Mouse (Mus musculus): Measurements from ENCODE around the gene Hesx1. TPM values are rescaled to one million over a fixed set of nuclear protein-coding genes. Genes with fewer than 3 reads are reported as not detected.

Gene Hesx1
- polyA plus RNA-seq, 1 experiment from 2014 or later = not detected

DNA sequence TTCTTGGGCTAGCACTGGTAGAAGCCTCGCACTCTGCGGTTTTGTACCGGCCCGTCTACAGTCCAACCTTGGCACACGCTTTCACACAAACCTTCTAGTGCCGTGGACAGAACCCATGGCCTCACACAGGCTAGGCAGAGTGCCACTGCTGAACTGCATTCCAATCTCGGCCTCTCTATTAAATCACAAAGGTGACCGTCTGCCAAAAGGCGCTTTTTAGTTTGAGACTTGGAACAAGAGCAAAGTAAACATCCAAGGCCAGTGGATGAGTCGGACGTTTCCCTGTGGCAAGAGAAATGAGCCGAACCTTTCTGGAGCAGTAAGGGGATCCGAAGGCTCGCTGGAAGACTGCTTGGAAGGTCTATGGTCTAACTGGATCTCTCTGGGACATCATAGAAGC lies 25.6 kb downstream of the Hesx1 start:
- no peaks in the 10 kb centered on the region for H3K36me3 ChIP-seq
- H3K27ac ChIP-seq = no peak overlapping the region
- ATAC-seq (ENCODE audit: borderline replicate concordance, extremely low read depth, low FRiP score, low TSS enrichment) = no peak
- H3K9me3 ChIP-seq = no peaks in the 10 kb centered on the region
- no peak overlapping the region for H3K4me3 ChIP-seq
- H3K9ac ChIP-seq = no peak overlapping the region
- H3K27me3 ChIP-seq = peaks cover 50% of the 10 kb centered on the region; the same call in 1 of the 2 replicates
- 0 out of 2 replicates have a peak, but pooled peaks cover 6% of the 10 kb centered on the region for H3K4me1 ChIP-seq
- no peak overlapping the region for H3K4me2 ChIP-seq
- WGBS = 52% methylated on average over 14 of the region's 14 CpGs

- Histone ChIP-seq H3K27ac (no peak overlapping the region), H3K9ac (no peak overlapping the region), H3K4me2 (no peak overlapping the region), H3K27me3 (peaks cover 49% of the 10 kb centered on the region; the same call in 1 of the 2 replicates), H3K9me3 (no peaks in the 10 kb centered on the region), H3K4me3 (no peak overlapping the region), H3K4me1 (0 out of 2 replicates have a peak, but pooled peaks cover 6% of the 10 kb centered on the region), H3K36me3 (no peaks in the 10 kb centered on the region)
- no peak for ATAC-seq (ENCODE audit: borderline replicate concordance, extremely low read depth, low FRiP score, low TSS enrichment)
- 41% methylated on average over 11 of the region's 11 CpGs for WGBS
Measured at GRCm38 (mm10) chr14:27022876-27023275, 28.7 kb downstream of the Hesx1 start.

- H3K9ac ChIP-seq = no peak overlapping the region
- no peak for ATAC-seq (ENCODE audit: borderline replicate concordance, extremely low read depth, low FRiP score, low TSS enrichment)
- H3K4me1 ChIP-seq = 0 out of 2 replicates have a peak, but pooled peaks cover 4% of the 10 kb centered on the region
- no peaks in the 10 kb centered on the region for H3K9me3 ChIP-seq
- H3K36me3 ChIP-seq = no peaks in the 10 kb centered on the region
- no peak overlapping the region for H3K27ac ChIP-seq
- peaks cover 40% of the 10 kb centered on the region; the same call in 1 of the 2 replicates for H3K27me3 ChIP-seq
- 59% methylated on average over 4 of the region's 4 CpGs for WGBS
- no peak overlapping the region for H3K4me3 ChIP-seq
- H3K4me2 ChIP-seq = no peak overlapping the region
Measured at GRCm38 (mm10) chr14:27024664-27025063, 30.4 kb downstream of the Hesx1 start.

DNA sequence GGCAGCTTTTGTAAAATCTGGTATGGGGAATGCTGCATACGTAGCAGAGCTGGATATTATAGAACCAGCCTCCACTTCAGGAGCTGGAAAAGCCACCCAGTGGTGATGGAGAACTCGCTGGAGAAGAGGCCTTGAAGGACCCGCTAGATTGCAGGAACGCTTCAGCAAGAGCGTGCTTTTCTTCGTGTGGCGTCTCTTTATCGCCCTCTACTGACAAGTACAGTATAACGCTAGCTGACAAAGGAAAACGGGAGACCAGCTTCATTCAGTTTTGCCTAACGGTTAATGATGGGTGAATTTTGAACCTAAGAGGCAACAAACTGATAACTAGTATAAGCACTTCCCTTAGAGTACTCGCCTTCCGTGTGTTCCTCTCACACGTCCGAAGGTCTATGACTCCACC lies 35.6 kb downstream of the Hesx1 start:
- WGBS = 3% methylated on average over 15 of the region's 15 CpGs
- H3K4me3 ChIP-seq = no peak overlapping the region
- no peak for ATAC-seq (ENCODE audit: borderline replicate concordance, extremely low read depth, low FRiP score, low TSS enrichment)

DNA sequence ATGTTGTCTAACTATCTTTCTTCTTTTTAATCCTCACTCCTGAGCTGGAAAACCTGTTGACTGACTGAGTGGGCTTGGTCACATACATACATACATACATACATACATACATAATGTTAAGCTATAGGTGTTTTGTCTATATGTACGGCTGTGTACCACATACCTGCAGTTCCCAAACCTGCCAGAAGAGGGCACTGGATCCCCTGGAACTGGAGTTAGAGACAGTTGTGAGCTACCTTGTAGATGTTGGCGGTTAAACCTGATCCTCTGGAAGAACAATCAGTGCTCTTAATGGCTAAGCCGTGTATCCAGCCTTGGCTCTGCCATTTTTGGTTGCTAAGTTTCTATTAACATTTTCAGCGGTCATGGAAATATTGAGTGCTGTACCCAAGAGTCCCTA lies 36.9 kb downstream of the Hesx1 start:
- H3K36me3 ChIP-seq = no peaks in the 10 kb centered on the region
- no peak overlapping the region for H3K27ac ChIP-seq
- no peaks in the 10 kb centered on the region for H3K9me3 ChIP-seq
- H3K4me1 ChIP-seq = no peaks in the 10 kb centered on the region
- no peak overlapping the region for H3K4me3 ChIP-seq
- WGBS = 20% methylated on average over 4 of the region's 4 CpGs
- H3K27me3 ChIP-seq = peaks cover 14% of the 10 kb centered on the region
- no peak for ATAC-seq (ENCODE audit: borderline replicate concordance, extremely low read depth, low FRiP score, low TSS enrichment)
- no peak overlapping the region for H3K9ac ChIP-seq
- H3K4me2 ChIP-seq = no peak overlapping the region

More for the DNA sequence above, 35.6 kb downstream of the Hesx1 start:
- H3K9ac ChIP-seq = no peak overlapping the region
- H3K27me3 ChIP-seq = peaks cover 10% of the 10 kb centered on the region; the same call in 1 of the 2 replicates
- H3K4me2 ChIP-seq = no peak overlapping the region
- no peaks in the 10 kb centered on the region for H3K9me3 ChIP-seq
- H3K4me1 ChIP-seq = no peaks in the 10 kb centered on the region
- no peaks in the 10 kb centered on the region for H3K36me3 ChIP-seq
- no peak overlapping the region for H3K27ac ChIP-seq

DNA sequence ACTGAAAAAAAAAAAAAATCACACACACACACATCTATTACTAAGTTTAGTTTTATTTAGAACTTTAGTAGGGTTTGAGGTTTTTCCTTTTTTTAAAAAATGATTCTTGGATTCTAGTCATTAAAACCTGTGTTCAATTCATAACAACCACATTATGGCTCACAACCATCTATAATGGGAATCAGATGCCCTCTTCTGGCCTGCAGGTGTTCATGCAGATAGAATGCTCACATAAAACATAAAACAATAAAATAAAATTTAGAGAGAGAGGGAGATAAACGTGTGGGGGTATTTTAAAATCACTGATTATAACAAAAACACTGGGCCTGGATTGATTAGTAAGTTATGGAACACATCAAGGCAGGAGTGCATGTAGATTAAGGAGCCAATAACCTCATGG lies 43.3 kb downstream of the Hesx1 start:
- 67% methylated on average over 1 of the region's 1 CpGs for WGBS
- H3K36me3 ChIP-seq = no peaks in the 10 kb centered on the region
- no peaks in the 10 kb centered on the region for H3K9me3 ChIP-seq
- no peak overlapping the region for H3K27ac ChIP-seq
- H3K4me3 ChIP-seq = no peak overlapping the region
- H3K9ac ChIP-seq = no peak overlapping the region
- H3K27me3 ChIP-seq = peaks cover 14% of the 10 kb centered on the region
- ATAC-seq (ENCODE audit: borderline replicate concordance, extremely low read depth, low FRiP score, low TSS enrichment) = no peak
- H3K4me1 ChIP-seq = peaks cover 12% of the 10 kb centered on the region
- no peak overlapping the region for H3K4me2 ChIP-seq

DNA sequence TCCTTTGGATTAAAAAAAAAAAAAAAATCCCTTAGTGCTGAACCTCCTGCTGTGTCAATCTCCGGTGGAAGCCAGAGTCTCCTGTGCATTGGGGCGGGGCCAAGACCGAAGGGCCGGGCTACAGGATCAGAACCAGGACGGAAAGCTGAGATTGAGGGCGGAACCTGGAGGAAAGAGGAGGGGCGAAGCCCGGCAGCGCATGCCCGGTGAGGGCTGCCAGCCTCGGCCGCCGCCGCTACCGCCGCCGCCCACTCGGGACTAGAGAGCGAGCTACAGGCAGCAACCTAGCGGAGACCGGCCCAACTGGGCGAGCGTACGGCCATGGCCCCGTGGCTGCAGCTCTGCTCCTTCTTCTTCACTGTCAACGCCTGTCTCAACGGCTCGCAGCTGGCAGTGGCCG lies 44.6 kb downstream of the Hesx1 start, which contains the start of gene Il17rd:
TSS of gene Il17rd (plus strand) at position 159 of the 400 bp plus-strand sequence.
- H3K27me3 ChIP-seq = peaks cover 14% of the 10 kb centered on the region
- peak within 1 kb of the TSS; percentile 48 for H3K27ac ChIP-seq
- H3K9me3 ChIP-seq = no peaks in the 10 kb centered on the region
- ATAC-seq (ENCODE audit: borderline replicate concordance, extremely low read depth, low FRiP score, low TSS enrichment) = peak; percentile 92
- H3K4me3 ChIP-seq = peak within 1 kb of the TSS; percentile 76
- H3K36me3 ChIP-seq = no peaks in the 10 kb centered on the region
- 0% methylated on average over 29 of the region's 29 CpGs for WGBS
- peak within 1 kb of the TSS; percentile 61 for H3K9ac ChIP-seq
- peaks cover 24% of the 10 kb centered on the region for H3K4me1 ChIP-seq
- H3K4me2 ChIP-seq = peak within 1 kb of the TSS; percentile 90

- peak; percentile 55 for ATAC-seq (ENCODE audit: borderline replicate concordance, extremely low read depth, low FRiP score, low TSS enrichment)
- peak overlapping the region; percentile 48 for H3K27ac ChIP-seq
- peaks cover 14% of the 10 kb centered on the region for H3K27me3 ChIP-seq
- peaks cover 32% of the 10 kb centered on the region for H3K4me1 ChIP-seq
- WGBS = 1% methylated on average over 59 of the region's 59 CpGs
- peak overlapping the region; percentile 76 for H3K4me3 ChIP-seq
- peak overlapping the region; percentile 90 for H3K4me2 ChIP-seq
- H3K9me3 ChIP-seq = no peaks in the 10 kb centered on the region
- H3K36me3 ChIP-seq = no peaks in the 10 kb centered on the region
- peak overlapping the region; percentile 61 for H3K9ac ChIP-seq
Measured at GRCm38 (mm10) chr14:27039281-27040248, 45.3 kb downstream of the Hesx1 start.

DNA sequence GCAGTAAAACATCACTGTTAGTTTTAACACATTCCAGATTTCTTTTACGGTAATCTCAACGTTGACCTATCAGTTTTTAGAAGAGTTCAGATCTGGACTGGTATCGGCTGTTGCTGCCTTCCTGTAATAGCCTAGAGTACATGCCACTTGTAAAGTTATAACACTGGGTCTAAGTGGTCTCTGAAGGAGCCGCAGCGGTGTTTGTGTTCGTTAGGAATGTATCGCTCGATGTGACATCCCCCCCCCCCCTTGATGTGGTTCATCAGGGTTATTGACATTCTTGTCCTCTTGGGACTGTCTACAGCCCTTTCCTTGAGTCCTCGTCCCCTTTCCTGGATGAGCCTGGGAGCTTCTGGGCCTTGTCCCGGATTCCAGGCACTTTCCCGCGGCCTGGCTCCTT lies 46.2 kb downstream of the Hesx1 start:
- H3K9me3 ChIP-seq = no peaks in the 10 kb centered on the region
- no peak for ATAC-seq (ENCODE audit: borderline replicate concordance, extremely low read depth, low FRiP score, low TSS enrichment)
- H3K4me1 ChIP-seq = peaks cover 41% of the 10 kb centered on the region
- H3K36me3 ChIP-seq = no peaks in the 10 kb centered on the region
- peaks cover 14% of the 10 kb centered on the region for H3K27me3 ChIP-seq
- H3K4me3 ChIP-seq = peak overlapping the region; percentile 76
- peak overlapping the region; percentile 90 for H3K4me2 ChIP-seq
- H3K27ac ChIP-seq = no peak overlapping the region
- no peak overlapping the region for H3K9ac ChIP-seq
- 19% methylated on average over 12 of the region's 12 CpGs for WGBS

GRCm38 (mm10) chr14:27042280-27042983 lies 48.2 kb downstream of the Hesx1 start:
- no peaks in the 10 kb centered on the region for H3K9me3 ChIP-seq
- H3K36me3 ChIP-seq = no peaks in the 10 kb centered on the region
- 48% methylated on average over 8 of the region's 8 CpGs for WGBS
- H3K4me3 ChIP-seq = no peak overlapping the region
- no peak overlapping the region for H3K9ac ChIP-seq
- no peak overlapping the region for H3K4me2 ChIP-seq
- H3K27ac ChIP-seq = no peak overlapping the region
- ATAC-seq (ENCODE audit: borderline replicate concordance, extremely low read depth, low FRiP score, low TSS enrichment) = no peak
- peaks cover 51% of the 10 kb centered on the region for H3K4me1 ChIP-seq
- H3K27me3 ChIP-seq = peaks cover 11% of the 10 kb centered on the region; the same call in 1 of the 2 replicates

DNA sequence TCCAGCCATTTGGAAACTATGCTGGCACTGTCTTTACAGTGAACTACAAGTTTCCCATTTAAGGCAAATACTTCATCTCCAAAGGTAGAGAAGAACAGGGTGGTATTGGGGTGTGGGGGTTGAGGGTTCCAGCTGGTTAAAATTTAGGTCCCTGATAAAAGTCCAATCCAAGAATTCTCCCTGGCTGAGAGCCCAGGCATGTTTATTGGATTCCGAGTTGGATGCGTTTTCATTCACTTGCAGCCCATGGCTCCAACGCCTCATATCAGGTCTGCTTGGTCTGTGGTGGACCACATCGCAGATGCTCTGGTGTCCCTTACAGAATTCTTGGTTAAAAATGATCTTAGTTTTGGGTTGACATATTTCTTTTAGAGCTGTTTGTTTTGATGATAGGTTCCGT lies 49.2 kb downstream of the Hesx1 start:
- Histone ChIP-seq H3K9me3 (no peaks in the 10 kb centered on the region), H3K4me1 (peaks cover 51% of the 10 kb centered on the region), H3K4me2 (no peak overlapping the region), H3K4me3 (no peak overlapping the region), H3K9ac (no peak overlapping the region), H3K36me3 (no peaks in the 10 kb centered on the region), H3K27ac (peak overlapping the region; percentile 83; the same call in 1 of the 2 replicates), H3K27me3 (peaks cover 11% of the 10 kb centered on the region; the same call in 1 of the 2 replicates)
- 27% methylated on average over 5 of the region's 5 CpGs for WGBS
- ATAC-seq (ENCODE audit: borderline replicate concordance, extremely low read depth, low FRiP score, low TSS enrichment) = no peak

Measured in lung, embryonic 15.5 days (tissue).